Mouse (Mus musculus) kidney, embryonic 16.5 days (tissue): ENCODE results near the gene Cdk14. TPM values are rescaled to one million over a fixed set of nuclear protein-coding genes. Genes with fewer than 3 reads are reported as not detected.

Experiments
- ATAC-seq: fragments of 200-750 bp; cut with Nextera tagmentation; 2 replicates; pipeline ENCODE4 v1.8.0; 2017; ENCODE audit warnings: moderate TSS enrichment; ENCODE audit not compliant: low FRiP score, low TSS enrichment
- H3K27ac ChIP-seq: fragments of 300-500 bp; sonication (generic); 2 replicates; pipeline ENCODE4 v1.5.1; 2014; ENCODE audit warnings: low read length
- H3K27me3 ChIP-seq: fragments of 300-500 bp; sonication (generic); 2 replicates; pipeline ENCODE4 v1.6.1; 2014; ENCODE audit warnings: low read length, control low read depth, mixed read lengths; ENCODE audit not compliant: insufficient read depth
- H3K36me3 ChIP-seq: fragments of 300-500 bp; sonication (generic); 2 replicates; pipeline ENCODE4 v1.6.1; 2014; ENCODE audit warnings: low read length, control low read depth, mixed read lengths; ENCODE audit not compliant: insufficient read depth
- H3K4me1 ChIP-seq: fragments of 300-500 bp; sonication (generic); 2 replicates; pipeline ENCODE4 v1.6.1; 2014; ENCODE audit warnings: low read length, control low read depth, mixed read lengths; ENCODE audit not compliant: insufficient read depth
- H3K4me2 ChIP-seq: fragments of 300-500 bp; sonication (generic); replicated peaks from 2 replicates; pipeline ENCODE4 v1.6.1; 2014; ENCODE audit warnings: low read depth, low read length
- H3K4me3 ChIP-seq: fragments of 300-500 bp; sonication (generic); 2 replicates; pipeline ENCODE4 v1.5.1; 2014; ENCODE audit warnings: mild to moderate bottlenecking, low read length
- H3K9ac ChIP-seq: fragments of 300-500 bp; sonication (generic); replicated peaks from 2 replicates; pipeline ENCODE4 v1.6.1; 2014; ENCODE audit warnings: low read length
- H3K9me3 ChIP-seq: fragments of 300-500 bp; sonication (generic); 2 replicates; pipeline ENCODE4 v1.6.1; 2016; ENCODE audit warnings: low read length, control low read depth
- WGBS: fragments of 180-500 bp; shearing (Covaris S2); extraction: QIAGEN DNeasy Blood & Tissue Kit; methylation state at CpG from one replicate; pipeline ENCODE4 v1.1.7; 2014; 5-methylcytosine and 5-hydroxymethylcytosine counted together
- polyA plus RNA-seq: library from polyadenylated mRNA; unstranded; fragments of >200 nt; fragmentation: Nextera tagmentation; extraction: Ambion mirVana; gene quantifications from 2 replicates; pipeline ENCODE4 v1.2.1, GENCODE M21; 2015

The Cdk14 gene
- polyA plus RNA-seq, 1 experiment from 2014 or later = 10.2 TPM

GRCm38 (mm10) chr5:4868563-4869120 is 551.5 kb downstream of the Cdk14 start:
- Histone ChIP-seq H3K9me3 (no peaks in the 10 kb centered on the region), H3K4me3 (no peak overlapping the region), H3K4me2 (no peak overlapping the region), H3K4me1 (peaks cover 28% of the 10 kb centered on the region), H3K27me3 (no peaks in the 10 kb centered on the region), H3K27ac (peak overlapping the region; percentile 82), H3K9ac (peak overlapping the region; percentile 9; the same call in 1 of the 2 replicates), H3K36me3 (no peaks in the 10 kb centered on the region)
- WGBS = 54% methylated on average over 6 of the region's 6 CpGs
- peak; percentile 32; the same call in 1 of the 2 replicates for ATAC-seq

GRCm38 (mm10) chr5:4867849-4868562 is 552.1 kb downstream of the Cdk14 start:
- H3K27ac ChIP-seq = peak overlapping the region; percentile 82
- ATAC-seq = peak; percentile 73; the same call in 1 of the 2 replicates
- no peaks in the 10 kb centered on the region for H3K36me3 ChIP-seq
- H3K9ac ChIP-seq = no peak overlapping the region
- WGBS = 46% methylated on average over 6 of the region's 6 CpGs
- H3K4me1 ChIP-seq = peaks cover 28% of the 10 kb centered on the region
- H3K4me2 ChIP-seq = no peak overlapping the region
- no peaks in the 10 kb centered on the region for H3K9me3 ChIP-seq
- H3K27me3 ChIP-seq = no peaks in the 10 kb centered on the region
- no peak overlapping the region for H3K4me3 ChIP-seq

- Histone ChIP-seq H3K36me3 (no peaks in the 10 kb centered on the region), H3K27ac (peak overlapping the region; percentile 65; the same call in 1 of the 2 replicates), H3K9ac (no peak overlapping the region), H3K9me3 (no peaks in the 10 kb centered on the region), H3K27me3 (no peaks in the 10 kb centered on the region), H3K4me3 (no peak overlapping the region), H3K4me1 (peaks cover 31% of the 10 kb centered on the region), H3K4me2 (no peak overlapping the region)
- WGBS = 57% methylated on average over 8 of the region's 8 CpGs
- peak; percentile 68 for ATAC-seq
These were observed 553.2 kb downstream of the Cdk14 start for GRCm38 (mm10) chr5:4866945-4867344.

- no peaks in the 10 kb centered on the region for H3K27me3 ChIP-seq
- WGBS = 7% methylated on average over 1 of the region's 1 CpGs
- H3K4me3 ChIP-seq = no peak overlapping the region
- H3K4me1 ChIP-seq = peaks cover 33% of the 10 kb centered on the region
- H3K27ac ChIP-seq = peak overlapping the region; percentile 20
- ATAC-seq = 0 out of 2 replicates have a peak, but pooled peaks have one; percentile 37
- H3K36me3 ChIP-seq = no peaks in the 10 kb centered on the region
- H3K9ac ChIP-seq = no peak overlapping the region
- H3K4me2 ChIP-seq = no peak overlapping the region
- no peaks in the 10 kb centered on the region for H3K9me3 ChIP-seq
These were observed 554.0 kb downstream of the Cdk14 start for GRCm38 (mm10) chr5:4866099-4866498.

GRCm38 (mm10) chr5:4861592-4861991 is 558.5 kb downstream of the Cdk14 start:
- H3K4me3 ChIP-seq = no peak overlapping the region
- H3K4me2 ChIP-seq = no peak overlapping the region
- no peaks in the 10 kb centered on the region for H3K9me3 ChIP-seq
- H3K36me3 ChIP-seq = no peaks in the 10 kb centered on the region
- H3K4me1 ChIP-seq = peaks cover 10% of the 10 kb centered on the region
- ATAC-seq = no peak
- WGBS = 90% methylated on average over 9 of the region's 9 CpGs
- no peak overlapping the region for H3K27ac ChIP-seq
- H3K27me3 ChIP-seq = no peaks in the 10 kb centered on the region
- H3K9ac ChIP-seq = no peak overlapping the region

- no peak overlapping the region for H3K9ac ChIP-seq
- no peaks in the 10 kb centered on the region for H3K36me3 ChIP-seq
- no peak overlapping the region for H3K27ac ChIP-seq
- H3K4me3 ChIP-seq = no peak overlapping the region
- no peak for ATAC-seq
- no peaks in the 10 kb centered on the region for H3K27me3 ChIP-seq
- WGBS = 72% methylated on average over 2 of the region's 2 CpGs
- peaks cover 8% of the 10 kb centered on the region for H3K4me1 ChIP-seq
- no peaks in the 10 kb centered on the region for H3K9me3 ChIP-seq
- H3K4me2 ChIP-seq = no peak overlapping the region
These were observed 559.0 kb downstream of the Cdk14 start for GRCm38 (mm10) chr5:4861141-4861540.

- H3K4me3 ChIP-seq = no peak overlapping the region
- no peaks in the 10 kb centered on the region for H3K27me3 ChIP-seq
- 47% methylated on average over 5 of the region's 5 CpGs for WGBS
- H3K36me3 ChIP-seq = no peaks in the 10 kb centered on the region
- no peaks in the 10 kb centered on the region for H3K9me3 ChIP-seq
- ATAC-seq = peak; percentile 90
- peak overlapping the region; percentile 70 for H3K27ac ChIP-seq
- H3K9ac ChIP-seq = no peak overlapping the region
- H3K4me1 ChIP-seq = peaks cover 10% of the 10 kb centered on the region; the same call in 1 of the 2 replicates
- H3K4me2 ChIP-seq = no peak overlapping the region
These were observed 562.0 kb downstream of the Cdk14 start for GRCm38 (mm10) chr5:4858032-4858641.

- no peak overlapping the region for H3K4me3 ChIP-seq
- no peak overlapping the region for H3K9ac ChIP-seq
- H3K4me2 ChIP-seq = no peak overlapping the region
- 0 out of 2 replicates have a peak, but pooled peaks cover 9% of the 10 kb centered on the region for H3K4me1 ChIP-seq
- H3K27ac ChIP-seq = peak overlapping the region; percentile 85
- WGBS = 77% methylated on average over 2 of the region's 2 CpGs
- no peak for ATAC-seq
- no peaks in the 10 kb centered on the region for H3K27me3 ChIP-seq
- H3K36me3 ChIP-seq = no peaks in the 10 kb centered on the region
- H3K9me3 ChIP-seq = no peaks in the 10 kb centered on the region
These were observed 566.6 kb downstream of the Cdk14 start for GRCm38 (mm10) chr5:4853503-4853902.

- Histone ChIP-seq H3K36me3 (no peaks in the 10 kb centered on the region), H3K4me1 (0 out of 2 replicates have a peak, but pooled peaks cover 9% of the 10 kb centered on the region), H3K4me3 (no peak overlapping the region), H3K27me3 (no peaks in the 10 kb centered on the region), H3K9ac (no peak overlapping the region), H3K4me2 (no peak overlapping the region), H3K9me3 (no peaks in the 10 kb centered on the region), H3K27ac (peak overlapping the region; percentile 85)
- no peak for ATAC-seq
- WGBS = 54% methylated on average over 6 of the region's 6 CpGs
These were observed 567.3 kb downstream of the Cdk14 start for GRCm38 (mm10) chr5:4852711-4853320.
